Comparison of ENCODE assay signal across 20 mouse cellular contexts in the genomic region with DNA sequence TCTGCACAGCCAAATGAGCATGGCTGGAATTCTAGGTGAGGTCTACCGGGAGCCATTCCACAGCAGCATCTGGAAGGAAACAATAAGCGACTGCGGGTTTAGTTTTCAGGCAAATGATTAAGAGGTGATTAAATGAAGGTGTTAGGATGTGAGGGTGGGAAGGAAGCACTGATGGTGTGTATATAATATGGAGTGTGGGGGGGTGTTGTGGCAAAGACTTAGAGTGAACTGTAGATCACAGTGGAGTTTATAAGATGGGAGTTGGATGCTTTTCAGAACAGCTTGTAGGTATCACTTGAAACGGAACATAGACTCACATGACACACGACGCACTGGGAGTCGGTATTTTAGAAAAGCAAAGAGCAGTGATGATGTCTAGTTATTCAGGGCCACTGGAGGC. TPM values are rescaled to one million over a fixed set of nuclear protein-coding genes. Genes with fewer than 3 reads are reported as not detected.
"Had no signal": no experiment of that assay in that cellular context is flagged by ENCODE, and none has a peak within 500 bp of the region (broad histone marks: within the 10 kb centered on the region; RNA-seq: fewer than 3 reads in every experiment).

No protein-coding gene starts in this region.

- H3K4me1 ChIP-seq: neural tube, embryonic 12.5 days; stomach, embryonic 15.5 days had no signal

- H3K9me3 ChIP-seq: limb, embryonic 15.5 days; midbrain, embryonic 12.5 days; midbrain, embryonic 15.5 days; neural tube, embryonic 12.5 days; neural tube, embryonic 15.5 days; stomach, embryonic 15.5 days had no signal

- H3K4me3 ChIP-seq: layer of hippocampus, adult 2 months; limb, embryonic 15.5 days; midbrain, embryonic 12.5 days; midbrain, embryonic 15.5 days; neural tube, embryonic 12.5 days; neural tube, embryonic 15.5 days; stomach, embryonic 15.5 days had no signal

- DNase-seq: kidney, postnatal 10 days; layer of hippocampus, adult 9-11 months; liver, postnatal 0 days; lung, embryonic 14.5 days; retina, postnatal 1 day; right cerebral cortex, postnatal 25 days; spleen, adult 18-20 months; thymus, postnatal 25 days had no signal

- H3K27me3 ChIP-seq: limb, embryonic 15.5 days; midbrain, embryonic 12.5 days; midbrain, embryonic 15.5 days; neural tube, embryonic 12.5 days; neural tube, embryonic 15.5 days; stomach, embryonic 15.5 days had no signal

- H3K27ac ChIP-seq: layer of hippocampus, adult 2 months; limb, embryonic 15.5 days; liver, embryonic 14.5 days; macrophage; midbrain, embryonic 12.5 days; midbrain, embryonic 15.5 days; neural tube, embryonic 12.5 days; neural tube, embryonic 15.5 days; stomach, embryonic 15.5 days had no signal

- H3K36me3 ChIP-seq: limb, embryonic 15.5 days; midbrain, embryonic 12.5 days; midbrain, embryonic 15.5 days; neural tube, embryonic 12.5 days; neural tube, embryonic 15.5 days; stomach, embryonic 15.5 days had no signal

- ATAC-seq: intestine, postnatal 0 days; liver, postnatal 0 days; lung, postnatal 0 days; midbrain, embryonic 15.5 days had no signal

- H3K9ac ChIP-seq: limb, embryonic 15.5 days; liver, embryonic 14.5 days; liver, postnatal 0 days; lung, embryonic 14.5 days; midbrain, embryonic 12.5 days; midbrain, embryonic 15.5 days; neural tube, embryonic 12.5 days; neural tube, embryonic 15.5 days; stomach, embryonic 15.5 days had no signal

- H3K4me2 ChIP-seq: limb, embryonic 15.5 days; liver, embryonic 11.5 days; lung, embryonic 14.5 days; midbrain, embryonic 12.5 days; midbrain, embryonic 15.5 days; neural tube, embryonic 12.5 days; neural tube, embryonic 15.5 days; stomach, embryonic 15.5 days had no signal

RNA-seq across cellular contexts. Expression of a gene that starts 20.4 kb away (rescaled TPM):
- polyA plus RNA-seq: macrophage had no signal
